Mouse (Mus musculus) thymus, postnatal 4 days (tissue): ENCODE results near the gene Mgat4a.

ENCODE experiments used
- DNase-seq: peaks from one replicate; pipeline ENCODE4 v3.0.0; 2021

The Mgat4a gene

GRCm38 (mm10) chr1:37451270-37451669, 89.5 kb downstream of the Mgat4a start:
- DNase-seq: no peak

- peak; percentile 92 for DNase-seq
These were observed 92.3 kb downstream of the Mgat4a start for GRCm38 (mm10) chr1:37448361-37449095.

GRCm38 (mm10) chr1:37442848-37443835, 97.7 kb downstream of the Mgat4a start:
- DNase-seq: no peak

- DNase-seq: no peak
These were observed 104.4 kb downstream of the Mgat4a start for GRCm38 (mm10) chr1:37436419-37436818.

- no peak for DNase-seq
These were observed 110.4 kb downstream of the Mgat4a start for GRCm38 (mm10) chr1:37430297-37430840.

- peak; percentile 91 for DNase-seq
These were observed 111.2 kb downstream of the Mgat4a start, which contains the start of the genes Coa5 and Unc50 for GRCm38 (mm10) chr1:37429366-37430296. Gene Coa5, minus strand, starts transcription at chr1:37430103. Gene Unc50, plus strand, starts transcription at chr1:37430139.

- DNase-seq: no peak
These were observed 111.9 kb downstream of the Mgat4a start for GRCm38 (mm10) chr1:37428911-37429310.

GRCm38 (mm10) chr1:37427144-37427875, 113.5 kb downstream of the Mgat4a start:
- no peak for DNase-seq

- DNase-seq: peak; percentile 77
These were observed 121.4 kb downstream of the Mgat4a start for GRCm38 (mm10) chr1:37419420-37419819.

GRCm38 (mm10) chr1:37415394-37415793, 125.4 kb downstream of the Mgat4a start:
- DNase-seq: no peak

- DNase-seq: no peak
These were observed 131.2 kb downstream of the Mgat4a start for GRCm38 (mm10) chr1:37409647-37410046.

- DNase-seq: no peak
These were observed 132.1 kb downstream of the Mgat4a start for GRCm38 (mm10) chr1:37408678-37409077.

- DNase-seq: no peak
These were observed 132.8 kb downstream of the Mgat4a start for GRCm38 (mm10) chr1:37408059-37408458.

- DNase-seq: no peak
These were observed 133.6 kb downstream of the Mgat4a start for GRCm38 (mm10) chr1:37407228-37407627.

GRCm38 (mm10) chr1:37405137-37405536, 135.7 kb downstream of the Mgat4a start:
- no peak for DNase-seq

GRCm38 (mm10) chr1:37401687-37402086, 139.1 kb downstream of the Mgat4a start:
- DNase-seq: peak; percentile 79

- DNase-seq: no peak
These were observed 141.1 kb downstream of the Mgat4a start for GRCm38 (mm10) chr1:37399734-37400133.

- DNase-seq: no peak
These were observed 141.9 kb downstream of the Mgat4a start for GRCm38 (mm10) chr1:37398961-37399360.

GRCm38 (mm10) chr1:37396481-37396880, 144.3 kb downstream of the Mgat4a start:
- no peak for DNase-seq

GRCm38 (mm10) chr1:37393174-37393573, 147.6 kb downstream of the Mgat4a start:
- DNase-seq: no peak
